Mouse (Mus musculus) kidney, embryonic 16.5 days (tissue): ENCODE results near the gene Duxbl2. TPM values are rescaled to one million over a fixed set of nuclear protein-coding genes. Genes with fewer than 3 reads are reported as not detected.
"Not testable (repeated sequence)": the region's sequence is repeated elsewhere in the genome, so short reads cannot be mapped to it uniquely, and the experiment has no call there.

ENCODE experiments used
- ATAC-seq: fragments of 200-750 bp; cut with Nextera tagmentation; 2 replicates; pipeline ENCODE4 v1.8.0; 2017; ENCODE audit warnings: moderate TSS enrichment; ENCODE audit not compliant: low FRiP score, low TSS enrichment
- H3K27ac ChIP-seq: fragments of 300-500 bp; sonication (generic); 2 replicates; pipeline ENCODE4 v1.5.1; 2014; ENCODE audit warnings: low read length
- H3K27me3 ChIP-seq: fragments of 300-500 bp; sonication (generic); 2 replicates; pipeline ENCODE4 v1.6.1; 2014; ENCODE audit warnings: low read length, control low read depth, mixed read lengths; ENCODE audit not compliant: insufficient read depth
- H3K36me3 ChIP-seq: fragments of 300-500 bp; sonication (generic); 2 replicates; pipeline ENCODE4 v1.6.1; 2014; ENCODE audit warnings: low read length, control low read depth, mixed read lengths; ENCODE audit not compliant: insufficient read depth
- H3K4me1 ChIP-seq: fragments of 300-500 bp; sonication (generic); 2 replicates; pipeline ENCODE4 v1.6.1; 2014; ENCODE audit warnings: low read length, control low read depth, mixed read lengths; ENCODE audit not compliant: insufficient read depth
- H3K4me2 ChIP-seq: fragments of 300-500 bp; sonication (generic); replicated peaks from 2 replicates; pipeline ENCODE4 v1.6.1; 2014; ENCODE audit warnings: low read depth, low read length
- H3K4me3 ChIP-seq: fragments of 300-500 bp; sonication (generic); 2 replicates; pipeline ENCODE4 v1.5.1; 2014; ENCODE audit warnings: mild to moderate bottlenecking, low read length
- H3K9ac ChIP-seq: fragments of 300-500 bp; sonication (generic); replicated peaks from 2 replicates; pipeline ENCODE4 v1.6.1; 2014; ENCODE audit warnings: low read length
- H3K9me3 ChIP-seq: fragments of 300-500 bp; sonication (generic); 2 replicates; pipeline ENCODE4 v1.6.1; 2016; ENCODE audit warnings: low read length, control low read depth
- WGBS: fragments of 180-500 bp; shearing (Covaris S2); extraction: QIAGEN DNeasy Blood & Tissue Kit; methylation state at CpG from one replicate; pipeline ENCODE4 v1.1.7; 2014; 5-methylcytosine and 5-hydroxymethylcytosine counted together
- polyA plus RNA-seq: library from polyadenylated mRNA; unstranded; fragments of >200 nt; fragmentation: Nextera tagmentation; extraction: Ambion mirVana; gene quantifications from 2 replicates; pipeline ENCODE4 v1.2.1, GENCODE M21; 2015

The Duxbl2 gene
- polyA plus RNA-seq, 1 experiment from 2014 or later: 0.55 TPM

DNA sequence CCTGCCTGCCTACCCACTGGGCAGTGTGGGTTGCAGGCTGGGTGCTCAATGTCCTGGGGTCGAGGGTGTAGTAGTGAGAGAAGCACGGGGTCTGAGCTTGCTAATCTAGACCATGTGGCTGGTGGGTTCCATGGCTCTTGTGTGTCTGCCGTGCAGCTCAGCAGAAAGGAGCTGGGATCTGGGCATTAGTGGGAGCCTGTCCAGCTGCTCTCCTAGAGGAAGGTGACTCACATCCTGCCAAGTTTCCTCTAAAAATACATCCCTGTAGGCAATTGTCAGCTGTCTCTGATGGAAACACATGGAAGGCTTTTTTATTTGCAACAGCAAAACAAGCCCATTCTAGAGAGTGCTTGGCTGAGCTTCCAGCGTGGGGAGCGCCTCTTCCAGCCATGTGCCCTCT lies 44.3 kb downstream of the Duxbl2 start:
- not testable (repeated sequence) for ATAC-seq, H3K27me3 ChIP-seq, H3K4me2 ChIP-seq, H3K9me3 ChIP-seq, H3K27ac ChIP-seq, H3K4me1 ChIP-seq, H3K9ac ChIP-seq, H3K4me3 ChIP-seq, H3K36me3 ChIP-seq
- WGBS: no CpG with 5 or more reads among the region's 5 CpGs

DNA sequence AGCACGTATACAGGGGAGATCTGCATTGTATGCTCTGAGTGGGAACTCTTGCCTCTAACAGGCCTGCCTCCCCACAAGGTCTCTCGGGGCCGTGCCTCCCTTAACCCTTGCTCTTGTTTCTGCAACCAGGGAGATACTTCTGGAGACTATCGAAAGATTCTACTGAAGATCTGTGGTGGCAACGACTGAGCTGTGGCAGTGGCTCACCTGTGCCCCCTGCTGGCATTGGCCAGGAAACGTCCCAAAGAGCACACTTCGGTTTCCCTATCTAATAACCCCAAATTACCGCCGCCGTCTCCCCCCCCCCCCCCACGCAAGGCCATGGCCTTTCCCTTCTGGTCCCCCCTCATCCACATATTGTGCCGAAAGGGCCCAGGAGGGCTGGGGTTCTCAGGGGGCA lies 47.1 kb downstream of the Duxbl2 start:
- not testable (repeated sequence) for H3K27ac ChIP-seq, H3K27me3 ChIP-seq, H3K4me3 ChIP-seq, H3K36me3 ChIP-seq, H3K9ac ChIP-seq, ATAC-seq, H3K4me1 ChIP-seq, H3K4me2 ChIP-seq, H3K9me3 ChIP-seq
- WGBS: no CpG with 5 or more reads among the region's 12 CpGs

DNA sequence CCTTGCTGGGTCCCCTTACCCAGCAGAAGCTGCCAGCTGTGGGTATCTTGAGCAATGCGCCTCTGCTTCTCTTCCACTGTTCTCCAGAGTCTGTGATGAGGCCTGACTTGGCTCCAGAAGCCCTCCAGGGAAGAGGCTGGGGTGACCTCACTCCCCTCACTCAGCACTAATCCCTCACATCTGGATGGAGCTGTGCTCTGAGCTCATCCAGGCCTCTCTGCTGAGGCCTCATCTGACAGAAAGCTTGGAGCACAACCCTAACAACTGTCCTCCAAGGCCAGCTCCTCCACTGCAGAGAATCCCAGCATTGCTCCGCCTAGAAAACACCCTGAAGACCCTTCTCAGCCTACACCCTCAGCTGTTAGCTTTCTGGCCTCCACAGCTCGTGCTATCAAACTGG lies 55.8 kb downstream of the Duxbl2 start:
- H3K27me3 ChIP-seq, H3K4me1 ChIP-seq, H3K9me3 ChIP-seq, H3K4me2 ChIP-seq, H3K36me3 ChIP-seq, H3K27ac ChIP-seq, H3K9ac ChIP-seq, ATAC-seq, H3K4me3 ChIP-seq: not testable (repeated sequence)
- no CpG with 5 or more reads among the region's 3 CpGs for WGBS

DNA sequence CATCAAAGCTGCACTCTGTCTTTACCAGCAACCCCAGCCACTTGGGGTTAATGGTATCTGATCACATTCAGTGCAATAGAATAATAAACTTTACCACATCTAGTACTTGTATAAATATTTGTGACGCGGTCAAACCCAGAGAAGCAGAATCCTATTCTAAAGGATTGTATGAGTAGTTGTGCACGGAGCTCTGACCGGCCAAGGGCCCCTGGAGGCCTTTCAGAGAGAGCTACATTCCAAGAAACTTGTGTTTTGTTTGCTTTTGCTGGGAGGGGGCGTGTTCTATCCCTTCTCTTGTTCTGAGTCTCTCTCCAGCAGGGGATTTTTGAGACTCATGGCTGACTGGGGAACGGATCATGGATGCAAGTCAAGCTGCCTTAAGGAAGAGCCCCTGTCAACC lies 56.9 kb downstream of the Duxbl2 start:
- H3K4me1 ChIP-seq, H3K27me3 ChIP-seq, H3K4me3 ChIP-seq, ATAC-seq, H3K27ac ChIP-seq, H3K4me2 ChIP-seq, H3K9me3 ChIP-seq, H3K36me3 ChIP-seq, H3K9ac ChIP-seq: not testable (repeated sequence)
- no CpG with 5 or more reads among the region's 6 CpGs for WGBS

Other genes with a start within 250 kb of the Duxbl2 start
- gene Plac9a, start 215.2 kb upstream of the Duxbl2 start, polyA plus RNA-seq: 1.6 TPM in 1 of 2 replicates, not detected in the other
- 1.5 and 2.2 TPM in 2 replicates for gene Tmem254a, start 190.7 kb upstream of the Duxbl2 start, polyA plus RNA-seq
- 0.17 TPM in 1 of 2 replicates, not detected in the other for gene Cphx1, start 180.0 kb upstream of the Duxbl2 start, polyA plus RNA-seq
- gene Duxbl1, start 139.8 kb upstream of the Duxbl2 start, polyA plus RNA-seq: 1.0 and 1.1 TPM in 2 replicates
- 35.4 and 41.6 TPM in 2 replicates for gene Gm9780, start 75.6 kb upstream of the Duxbl2 start, polyA plus RNA-seq
- gene Tmem254c, start 51.0 kb upstream of the Duxbl2 start, polyA plus RNA-seq: 49.9 and 55.1 TPM in 2 replicates
- not detected in 2 replicates for gene Cphx2, start 36.8 kb upstream of the Duxbl2 start, polyA plus RNA-seq
- gene Cphx3, start 36.1 kb upstream of the Duxbl2 start, polyA plus RNA-seq: 0.21 TPM in 1 of 2 replicates, not detected in the other
- 27.8 and 32.0 TPM in 2 replicates for gene Plac9b, start 64.1 kb downstream of the Duxbl2 start, polyA plus RNA-seq
- 37.9 and 40.3 TPM in 2 replicates for gene Tmem254b, start 88.7 kb downstream of the Duxbl2 start, polyA plus RNA-seq
- gene Duxbl3, start 139.6 kb downstream of the Duxbl2 start, polyA plus RNA-seq: 0.50 and 1.4 TPM in 2 replicates